Mouse (Mus musculus) gastrocnemius, adult 2 months (tissue): ENCODE measurements around the gene Unc5cl. TPM values are rescaled to one million over a fixed set of nuclear protein-coding genes. Genes with fewer than 3 reads are reported as not detected.
A peak's percentile ranks its signal among the peaks of the same experiment; 100 is the strongest.

Experiments used
- DNase-seq: peaks from one replicate; pipeline ENCODE4 v3.0.0; 2022
- H3K27ac ChIP-seq: fragments of 200-600 bp; 2 replicates; pipeline ENCODE4 v1.8.1; 2022; ENCODE audit warnings: mild to moderate bottlenecking
- H3K4me3 ChIP-seq: fragments of 200-600 bp; 2 replicates; pipeline ENCODE4 v1.8.1; 2022; ENCODE audit warnings: mild to moderate bottlenecking, moderate library complexity
- CTCF ChIP-seq: fragments of 200-600 bp; IDR thresholded peaks from 2 replicates; pipeline ENCODE4 v1.8.1; 2022; ENCODE audit warnings: antibody characterized with exemption, mild to moderate bottlenecking, moderate library complexity
- intact Hi-C: fragments of 180-260 bp; cut with DNase I; formaldehyde crosslinking; loops from one replicate; pipeline ENCODE4 v1.15.1; 2025
- total RNA-seq, 2 experiments: library from RNA; stranded (reverse); gene quantifications; 2 replicates each; pipeline ENCODE4 v1.2.3; 2021

Gene Unc5cl
- total RNA-seq, 2 experiments from 2014 or later: not detected

DNA sequence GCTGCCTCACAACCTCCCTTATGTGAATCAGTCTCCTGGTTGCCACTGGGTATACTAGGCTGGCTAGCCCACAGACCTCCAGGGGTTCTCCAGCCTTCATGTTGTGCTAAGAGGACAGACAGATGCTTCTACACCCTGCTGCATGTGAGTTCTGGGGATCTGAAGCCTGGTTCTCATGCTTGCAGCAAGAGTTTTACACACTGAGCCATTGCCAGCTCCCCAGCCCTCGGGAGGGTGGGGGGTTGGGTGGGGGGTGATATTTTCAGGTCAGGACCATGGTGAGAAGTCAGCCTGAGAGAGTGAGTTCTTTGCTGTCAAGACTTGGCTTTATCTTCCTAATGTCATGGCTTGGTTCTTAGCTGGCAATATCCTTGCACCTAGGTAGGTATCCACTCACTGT lies 35.9 kb upstream of the Unc5cl start:
- intact Hi-C loops: loop anchor here (5.0 kb wide), 1 partner anchor 184 kb away; no protein-coding TSS in a partner anchor
- no peak overlapping the region for H3K4me3 ChIP-seq
- no peak for TF ChIP-seq CTCF
- no peak for DNase-seq
- H3K27ac ChIP-seq: peak overlapping the region; percentile 13; the same call in 1 of the 2 replicates

- no peak overlapping the region for H3K27ac ChIP-seq
- no peak for DNase-seq
- H3K4me3 ChIP-seq: no peak overlapping the region
- no peak for TF ChIP-seq CTCF
- intact Hi-C loops: loop anchor here (5.0 kb wide), 1 partner anchor 183 kb away; no protein-coding TSS in a partner anchor
These were observed 35.1 kb upstream of the Unc5cl start for GRCm38 (mm10) chr17:48419571-48419970.

GRCm38 (mm10) chr17:48424237-48424636 lies 30.5 kb upstream of the Unc5cl start:
- H3K4me3 ChIP-seq: peak overlapping the region; percentile 25; the same call in 1 of the 2 replicates
- H3K27ac ChIP-seq: peak overlapping the region; percentile 96
- intact Hi-C loops: no loop called here
- no peak for TF ChIP-seq CTCF
- DNase-seq: no peak

- intact Hi-C loops: no loop called here
- no peak for TF ChIP-seq CTCF
- DNase-seq: peak; percentile 60
- Histone ChIP-seq H3K27ac (peak overlapping the region; percentile 96), H3K4me3 (peak overlapping the region; percentile 72)
These were observed 28.7 kb upstream of the Unc5cl start for GRCm38 (mm10) chr17:48425823-48426612.

DNA sequence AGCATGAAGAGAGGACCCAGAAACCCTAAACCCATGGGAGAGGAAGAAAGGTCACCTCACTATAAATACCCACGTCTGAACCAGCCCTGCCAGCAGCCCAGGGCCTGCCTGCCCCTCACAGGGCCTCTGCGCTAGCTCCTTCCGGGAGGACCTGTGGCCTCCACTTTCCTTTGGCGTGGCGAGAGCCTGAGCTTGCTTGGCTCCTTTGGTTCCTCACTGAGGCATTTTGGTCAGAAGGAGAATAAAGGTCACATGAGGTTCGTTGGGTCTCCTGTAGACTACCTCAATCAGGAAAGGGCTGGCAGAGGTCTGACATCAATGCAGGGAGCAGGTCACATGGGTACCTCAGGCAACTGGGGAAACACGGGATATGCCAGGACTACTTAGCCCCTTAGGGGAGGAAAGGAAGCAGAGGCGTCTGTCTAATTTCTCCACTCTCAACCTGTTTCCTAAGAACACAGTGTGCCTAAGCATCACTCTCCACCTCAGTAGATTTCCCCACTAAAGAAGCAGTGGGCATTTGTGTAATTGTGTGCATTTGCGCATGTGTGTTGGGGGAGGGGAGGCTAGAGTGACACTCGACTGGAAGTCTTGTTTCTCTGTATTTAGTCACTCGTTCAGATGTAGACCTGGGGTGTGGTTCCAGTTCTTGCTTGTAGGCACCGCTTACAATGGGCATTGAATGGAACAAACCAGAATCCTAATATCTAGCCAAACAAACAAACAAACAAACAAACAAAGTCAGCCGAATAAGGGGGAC lies 27.5 kb upstream of the Unc5cl start:
- H3K27ac ChIP-seq: peak overlapping the region; percentile 96
- DNase-seq: peak; percentile 83
- TF ChIP-seq CTCF: no peak
- peak overlapping the region; percentile 72 for H3K4me3 ChIP-seq
- intact Hi-C loops: no loop called here

DNA sequence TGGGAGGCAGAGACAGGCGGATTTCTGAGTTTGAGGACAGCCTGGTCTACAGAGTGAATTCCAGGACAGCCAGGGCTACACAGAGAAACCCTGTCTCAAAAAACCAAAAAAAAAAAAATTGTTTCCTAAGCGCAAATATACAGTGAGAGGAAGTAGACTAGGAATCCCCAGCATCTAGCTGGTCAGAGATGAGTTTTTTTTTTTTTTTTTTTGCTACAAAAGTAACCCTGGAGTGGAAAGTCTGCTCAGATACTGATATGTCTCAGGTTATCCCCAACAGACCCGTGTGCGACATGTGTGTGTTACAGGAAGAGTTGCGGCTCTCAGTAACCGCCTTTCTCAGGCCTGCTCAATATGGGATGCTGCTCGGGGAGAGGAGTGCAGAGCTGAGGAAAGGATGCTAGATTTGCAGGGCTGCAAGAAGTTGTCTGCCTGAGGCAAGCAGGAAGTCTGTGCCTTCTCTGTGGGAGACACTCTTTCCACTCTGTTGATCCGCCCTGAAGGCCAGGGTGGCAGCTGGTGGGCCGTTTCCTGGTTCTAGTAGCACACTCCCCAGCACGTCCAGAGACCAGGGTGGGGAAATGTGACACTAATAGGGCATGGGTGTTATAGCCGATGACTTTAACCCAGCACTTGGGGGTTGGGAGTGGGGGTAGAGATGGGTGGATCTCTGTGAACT lies 26.7 kb upstream of the Unc5cl start:
- no peak for TF ChIP-seq CTCF
- peak overlapping the region; percentile 96 for H3K27ac ChIP-seq
- DNase-seq: peak; percentile 39
- peak overlapping the region; percentile 72 for H3K4me3 ChIP-seq
- intact Hi-C loops: no loop called here

- TF ChIP-seq CTCF: no peak
- Histone ChIP-seq H3K4me3 (peak overlapping the region; percentile 72), H3K27ac (peak overlapping the region; percentile 96)
- intact Hi-C loops: no loop called here
- DNase-seq: peak; percentile 63
These were observed 24.3 kb upstream of the Unc5cl start for GRCm38 (mm10) chr17:48430394-48430793.

GRCm38 (mm10) chr17:48431054-48431453 lies 23.6 kb upstream of the Unc5cl start:
- intact Hi-C loops: no loop called here
- no peak for TF ChIP-seq CTCF
- peak overlapping the region; percentile 96 for H3K27ac ChIP-seq
- DNase-seq: peak; percentile 59
- H3K4me3 ChIP-seq: peak overlapping the region; percentile 72

- peak; percentile 89 for DNase-seq
- peak within 1 kb of the TSS; percentile 96 for H3K27ac ChIP-seq
- peak within 1 kb of the TSS; percentile 72 for H3K4me3 ChIP-seq
- TF ChIP-seq CTCF: no peak
- intact Hi-C loops: no loop called here
These were observed 22.3 kb upstream of the Unc5cl start, which contains the start of gene Apobec2 for GRCm38 (mm10) chr17:48432158-48432980. Gene Apobec2 (minus strand): TSS chr17:48432930.

DNA sequence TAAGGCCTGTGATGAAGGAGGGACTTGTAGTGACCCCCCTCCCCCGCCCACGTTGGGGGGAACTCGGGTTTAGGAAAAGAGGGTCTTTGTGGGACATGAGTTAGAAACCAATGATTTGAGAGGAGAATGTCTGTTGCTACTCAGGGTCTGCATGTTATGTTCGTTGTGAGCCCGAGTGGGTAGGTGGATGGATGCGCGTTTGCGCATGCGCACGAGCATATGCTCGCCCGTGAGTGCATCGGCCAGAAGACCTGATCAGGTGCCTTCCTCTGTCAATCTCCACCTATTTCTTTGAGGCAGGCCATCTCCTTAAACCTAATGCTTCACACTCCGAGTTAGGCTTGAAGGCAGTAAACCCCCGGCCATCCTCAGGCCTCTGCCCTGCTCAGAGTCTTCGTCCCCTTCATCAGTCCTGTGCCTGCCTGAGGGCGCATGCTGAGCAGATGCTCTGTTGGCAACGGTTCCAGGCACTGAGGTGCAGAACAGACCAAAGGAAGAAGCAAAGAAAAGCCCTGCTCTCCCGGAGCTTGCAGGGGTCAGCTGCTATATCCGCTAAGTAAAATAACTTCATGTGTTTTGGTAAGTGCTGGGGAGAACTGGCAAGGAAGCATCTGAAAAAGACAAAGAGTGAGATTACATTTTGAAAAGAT lies 21.6 kb upstream of the Unc5cl start:
- no peak for TF ChIP-seq CTCF
- Histone ChIP-seq H3K4me3 (peak overlapping the region; percentile 30; the same call in 1 of the 2 replicates), H3K27ac (peak overlapping the region; percentile 96)
- DNase-seq: no peak
- intact Hi-C loops: no loop called here

GRCm38 (mm10) chr17:48433689-48434330 lies 20.9 kb upstream of the Unc5cl start:
- H3K27ac ChIP-seq: no peak overlapping the region; the same call in 1 of the 2 replicates
- DNase-seq: no peak

More at GRCm38 (mm10) chr17:48433689-48434330, 20.9 kb upstream of the Unc5cl start:
- peak; percentile 31 for TF ChIP-seq CTCF
- intact Hi-C loops: no loop called here
- no peak overlapping the region for H3K4me3 ChIP-seq
